Mouse (Mus musculus) activated CD4-positive, CD25-positive, alpha-beta regulatory T cell, adult 4 months (primary cell): ENCODE measurements around the gene Ntpcr. TPM values are rescaled to one million over a fixed set of nuclear protein-coding genes. Genes with fewer than 3 reads are reported as not detected.
A peak's percentile ranks its signal among the peaks of the same experiment; 100 is the strongest.

Experiments
- ATAC-seq: one replicate; pipeline ENCODE4 v1.8.0; 2017
- polyA plus RNA-seq, 2 experiments: library from polyadenylated mRNA; unstranded; fragments of 100-300 nt; shearing (Covaris generic); gene quantifications; one replicate each; pipeline ENCODE4 v1.2.1; 2017

The Ntpcr gene
- 10 to 100 TPM; 31.1 to 34.3 TPM for polyA plus RNA-seq

- no peak for ATAC-seq
These were observed at the start of gene Ntpcr for GRCm38 (mm10) chr8:125729746-125730145. Gene Ntpcr (plus strand): TSS chr8:125729963.

GRCm38 (mm10) chr8:125680851-125681408 lies 48.8 kb upstream of the Ntpcr start:
- ATAC-seq: peak; percentile 32

DNA sequence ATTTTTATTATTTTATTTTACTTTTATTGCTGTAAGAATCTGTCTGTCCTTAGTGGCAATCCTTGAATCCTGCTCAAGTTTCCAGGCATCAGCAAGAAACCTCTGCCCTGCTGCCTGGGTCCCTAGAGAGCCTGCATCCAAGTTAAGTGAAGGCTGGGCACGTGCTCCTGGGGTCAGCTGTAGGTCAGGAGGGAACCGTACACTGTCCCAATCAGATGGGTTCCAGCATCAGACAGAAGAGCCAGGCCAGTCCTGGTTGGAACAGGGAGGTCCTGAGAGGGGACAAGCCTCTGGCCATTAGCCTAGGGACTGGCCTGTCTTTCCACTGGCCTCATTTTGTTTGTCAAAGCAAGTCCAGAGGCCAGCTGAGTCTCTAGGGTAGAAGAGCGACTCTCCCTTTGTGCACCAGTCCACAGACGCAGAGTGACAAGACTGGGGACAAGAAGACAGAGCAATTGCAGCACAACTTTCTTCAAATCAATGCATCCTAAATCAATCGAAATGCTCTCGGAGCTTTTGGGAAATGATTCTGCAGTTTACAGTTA lies 44.5 kb upstream of the Ntpcr start:
- no peak for ATAC-seq

DNA sequence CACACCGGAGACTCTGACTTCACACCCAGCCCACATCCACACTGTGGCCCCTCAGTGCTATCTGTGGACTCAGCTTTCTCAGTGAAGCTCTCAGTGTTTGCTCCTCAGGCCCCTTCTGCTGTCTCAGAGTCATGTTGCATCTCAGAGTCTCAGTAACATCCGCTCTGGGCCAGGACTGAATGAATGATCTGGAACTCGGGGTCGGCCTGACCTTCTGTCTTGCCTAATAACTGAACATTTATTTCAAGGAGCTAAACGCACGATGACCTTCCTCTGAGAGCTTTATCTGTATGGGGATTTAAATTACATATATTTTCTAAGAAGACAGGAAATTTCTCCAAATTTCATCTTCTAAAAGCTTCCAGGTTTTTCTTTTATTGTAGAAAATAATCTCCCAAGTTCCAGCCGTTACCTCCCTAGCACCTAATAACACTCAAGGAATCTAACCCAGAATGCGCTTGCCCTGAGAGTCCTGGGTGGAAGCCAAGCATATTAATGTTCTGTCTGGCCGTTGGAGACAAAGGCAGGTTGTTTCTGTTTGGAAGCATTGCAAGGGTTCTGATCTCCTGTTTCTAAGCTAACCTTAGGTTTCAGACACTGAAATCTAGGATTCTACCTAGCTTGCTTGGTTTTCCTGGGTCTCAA lies 43.4 kb upstream of the Ntpcr start:
- ATAC-seq: no peak

- ATAC-seq: no peak
These were observed 39.4 kb upstream of the Ntpcr start for GRCm38 (mm10) chr8:125690166-125690915.

DNA sequence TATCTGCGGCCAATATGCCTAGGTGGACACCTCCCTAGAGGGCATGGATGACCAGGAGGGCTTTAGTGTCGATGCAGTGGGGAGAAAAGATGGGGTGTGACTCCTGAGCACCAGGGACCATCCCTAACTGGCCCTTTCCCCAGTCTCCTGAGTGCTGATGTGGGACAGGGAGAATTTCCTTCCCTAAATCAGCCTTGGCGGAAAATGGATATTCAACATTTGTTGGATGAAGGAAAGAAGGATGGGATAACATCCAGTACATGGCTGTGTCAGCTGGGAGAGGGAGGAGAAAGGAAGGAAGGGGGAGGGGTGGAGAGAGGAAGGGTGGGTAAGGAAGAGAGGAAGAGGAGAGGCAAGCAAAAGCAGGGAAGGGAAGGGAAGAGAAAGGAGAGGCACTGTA lies 38.8 kb upstream of the Ntpcr start:
- no peak for ATAC-seq

- no peak for ATAC-seq
These were observed 37.3 kb upstream of the Ntpcr start for GRCm38 (mm10) chr8:125692447-125692846.

DNA sequence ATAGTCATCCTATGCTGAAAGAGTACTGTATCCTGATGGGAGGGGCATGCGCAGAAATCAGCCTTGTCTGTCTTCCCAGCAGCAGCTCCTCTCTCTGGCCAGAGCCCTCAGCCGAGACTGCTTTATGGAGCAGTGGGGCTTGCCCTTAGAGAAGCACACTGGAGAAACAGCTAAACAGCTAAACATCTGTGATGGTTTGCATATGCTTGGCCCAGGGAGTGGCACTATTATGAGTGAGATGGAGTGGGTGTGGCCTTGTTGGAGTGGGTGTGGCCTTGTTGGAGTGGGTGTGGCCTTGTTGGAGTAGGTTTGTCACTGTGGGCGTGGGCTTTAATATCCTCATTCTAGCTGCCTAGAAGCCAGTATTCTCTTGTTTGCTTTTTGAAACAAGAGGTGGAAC lies 36.6 kb upstream of the Ntpcr start:
- ATAC-seq: no peak

- no peak for ATAC-seq
These were observed 33.8 kb upstream of the Ntpcr start for GRCm38 (mm10) chr8:125695951-125696350.

GRCm38 (mm10) chr8:125699391-125700025 lies 30.3 kb upstream of the Ntpcr start:
- ATAC-seq: no peak

- ATAC-seq: no peak
These were observed 29.4 kb upstream of the Ntpcr start for GRCm38 (mm10) chr8:125700407-125700806.

DNA sequence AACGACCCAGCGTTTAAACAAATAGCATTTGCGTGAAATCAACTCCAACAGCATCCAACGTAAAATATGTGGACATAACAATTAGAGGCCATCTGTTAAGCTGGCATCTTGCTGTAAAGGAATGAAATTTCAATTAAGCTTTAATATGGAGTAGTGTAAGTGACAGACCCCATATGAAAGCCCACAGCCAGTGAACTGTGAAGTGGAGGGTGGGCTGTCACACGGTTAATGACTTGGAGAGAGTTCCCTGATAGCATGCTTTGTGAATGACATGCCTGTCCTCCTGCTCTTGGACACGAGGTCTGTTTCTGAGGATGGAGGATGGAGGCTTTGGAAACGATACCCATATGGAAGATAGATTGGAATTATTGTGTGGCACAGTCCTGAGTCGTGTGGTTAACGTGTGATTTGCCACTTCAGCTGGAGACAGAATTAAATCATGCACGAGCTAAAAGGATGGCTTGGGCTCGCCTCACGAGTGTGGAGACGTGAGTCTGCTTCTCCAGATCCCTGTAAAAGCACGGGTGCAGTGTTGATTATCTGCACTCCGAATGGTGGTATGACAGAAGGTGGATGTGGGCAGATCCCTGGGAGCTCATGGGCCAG lies 26.8 kb upstream of the Ntpcr start:
- ATAC-seq: no peak

DNA sequence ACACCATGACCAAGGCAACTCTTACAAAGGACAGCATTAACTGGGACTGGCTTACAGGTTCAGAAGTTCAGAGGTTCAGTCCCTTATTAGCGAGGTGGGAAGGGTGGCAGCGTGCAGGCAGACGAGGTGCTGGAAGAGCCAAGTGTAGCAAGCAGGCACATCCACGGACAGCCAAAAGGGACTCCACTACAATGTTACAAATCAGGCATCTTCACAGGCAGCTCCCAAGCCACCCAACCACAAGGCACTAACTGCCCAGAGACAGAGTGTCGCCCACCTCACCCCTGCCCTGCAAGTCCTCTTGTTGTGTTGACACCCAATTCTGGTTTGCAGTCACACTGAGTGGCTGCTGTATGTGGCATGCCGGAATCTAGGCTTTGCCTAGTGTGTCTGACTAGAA lies 25.3 kb upstream of the Ntpcr start:
- no peak for ATAC-seq

- ATAC-seq: no peak
These were observed 23.9 kb upstream of the Ntpcr start for GRCm38 (mm10) chr8:125705816-125706215.

- ATAC-seq: no peak
These were observed 20.6 kb upstream of the Ntpcr start for GRCm38 (mm10) chr8:125709171-125709570.

DNA sequence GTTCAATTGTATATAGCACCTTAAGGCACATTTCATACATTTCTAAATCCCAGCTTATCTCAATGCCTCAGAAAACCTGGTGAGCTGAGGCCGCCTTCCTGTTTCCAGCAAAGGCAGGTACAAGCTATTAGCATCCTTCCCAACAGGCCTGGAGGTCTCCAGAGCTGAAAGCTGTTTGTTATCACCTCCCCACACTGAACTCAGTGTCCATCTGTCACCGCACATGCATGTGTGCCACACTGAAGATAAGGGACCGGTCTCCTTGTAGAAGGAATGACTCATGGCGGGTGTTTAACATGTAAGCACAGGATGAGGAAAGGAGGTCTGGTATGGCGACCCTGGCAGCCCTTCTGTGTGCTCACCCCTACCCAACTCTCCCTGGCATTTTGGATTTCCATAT lies 18.2 kb upstream of the Ntpcr start:
- no peak for ATAC-seq

GRCm38 (mm10) chr8:125716211-125716610 lies 13.6 kb upstream of the Ntpcr start:
- no peak for ATAC-seq

GRCm38 (mm10) chr8:125716613-125717012 lies 13.2 kb upstream of the Ntpcr start:
- ATAC-seq: no peak

DNA sequence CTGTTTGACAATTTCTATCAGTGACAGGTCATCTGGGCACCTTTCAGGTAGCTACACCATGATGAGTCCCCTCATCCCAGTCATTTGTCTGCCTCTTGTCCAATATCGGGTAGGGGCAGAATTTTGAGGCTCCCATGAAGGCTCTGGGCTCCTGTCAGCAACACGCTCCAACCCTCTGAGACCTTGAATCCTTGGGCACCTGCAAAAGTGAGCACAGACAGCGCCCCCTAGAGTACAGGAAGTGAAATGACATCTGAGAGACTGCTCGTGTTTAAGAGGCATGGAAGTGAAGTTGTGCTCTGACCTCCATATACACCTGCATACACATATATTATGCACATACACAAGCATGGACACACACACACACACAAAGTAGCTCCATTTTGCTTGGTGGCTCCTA lies 10.8 kb upstream of the Ntpcr start:
- ATAC-seq: no peak

DNA sequence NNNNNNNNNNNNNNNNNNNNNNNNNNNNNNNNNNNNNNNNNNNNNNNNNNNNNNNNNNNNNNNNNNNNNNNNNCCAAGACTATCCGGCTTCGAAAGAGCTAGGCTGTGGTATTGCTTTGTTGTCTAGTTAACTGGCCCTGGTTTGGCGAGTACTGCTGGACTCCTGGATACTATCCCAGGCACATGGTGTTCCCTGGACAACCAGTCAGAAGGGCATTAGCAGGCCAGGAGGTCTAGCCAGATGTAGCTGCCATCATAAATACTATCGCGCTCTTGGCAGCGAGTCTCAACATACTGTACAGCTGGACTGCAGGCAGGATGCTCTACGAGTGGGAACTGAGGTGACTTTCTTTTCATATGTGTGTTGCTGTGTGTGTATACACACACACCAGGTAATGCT lies 7.1 kb upstream of the Ntpcr start:
- no peak for ATAC-seq

GRCm38 (mm10) chr8:125723437-125723836 lies 6.3 kb upstream of the Ntpcr start:
- ATAC-seq: no peak

GRCm38 (mm10) chr8:125725037-125725820 lies 4.5 kb upstream of the Ntpcr start:
- peak; percentile 78 for ATAC-seq
